Mouse (Mus musculus) embryonic facial prominence, embryonic 15.5 days (tissue): Measurements from ENCODE around the gene Pitpnc1. TPM values are rescaled to one million over a fixed set of nuclear protein-coding genes. Genes with fewer than 3 reads are reported as not detected.
"Not testable (repeated sequence)": the region's sequence is repeated elsewhere in the genome, so short reads cannot be mapped to it uniquely, and the experiment has no call there.

Source experiments
- ATAC-seq: fragments of 200-750 bp; cut with Nextera tagmentation; 2 replicates; pipeline ENCODE4 v1.8.0; 2017; ENCODE audit warnings: low read depth, moderate TSS enrichment; ENCODE audit not compliant: insufficient number of reproducible peaks, low FRiP score, low TSS enrichment
- H3K27ac ChIP-seq: fragments of 300-500 bp; sonication (generic); replicated peaks from 2 replicates; pipeline ENCODE4 v1.5.1; 2015; ENCODE audit warnings: mild to moderate bottlenecking, inconsistent platforms
- H3K27me3 ChIP-seq: fragments of 300-500 bp; sonication (generic); 2 replicates; pipeline ENCODE4 v1.6.1; 2015; ENCODE audit warnings: inconsistent platforms
- H3K36me3 ChIP-seq: fragments of 300-500 bp; sonication (generic); 2 replicates; pipeline ENCODE4 v1.6.1; 2015; ENCODE audit warnings: mild to moderate bottlenecking, inconsistent platforms
- H3K4me1 ChIP-seq: fragments of 300-500 bp; sonication (generic); 2 replicates; pipeline ENCODE4 v1.6.1; 2015; ENCODE audit warnings: inconsistent platforms
- H3K4me2 ChIP-seq: fragments of 300-500 bp; sonication (generic); replicated peaks from 2 replicates; pipeline ENCODE4 v1.6.1; 2015; ENCODE audit warnings: mild to moderate bottlenecking, inconsistent platforms
- H3K4me3 ChIP-seq: fragments of 300-500 bp; sonication (generic); replicated peaks from 2 replicates; pipeline ENCODE4 v1.5.1; 2015; ENCODE audit warnings: mild to moderate bottlenecking, inconsistent platforms
- H3K9ac ChIP-seq: fragments of 300-500 bp; sonication (generic); 2 replicates; pipeline ENCODE4 v1.6.1; 2015; ENCODE audit warnings: inconsistent platforms
- H3K9me3 ChIP-seq: fragments of 300-500 bp; sonication (generic); replicated peaks from 2 replicates; pipeline ENCODE4 v1.6.1; 2016; ENCODE audit warnings: inconsistent platforms
- WGBS: fragments of 180-500 bp; shearing (Covaris S2); methylation state at CpG from one replicate; pipeline ENCODE4 v1.1.7; 2015; 5-methylcytosine and 5-hydroxymethylcytosine counted together
- polyA plus RNA-seq: library from polyadenylated mRNA; unstranded; fragments of >200 nt; fragmentation: Nextera tagmentation; extraction: Ambion mirVana; gene quantifications from 2 replicates; pipeline ENCODE4 v1.2.1, GENCODE M21; 2015

The Pitpnc1 gene
- polyA plus RNA-seq: 20.6 and 22.0 TPM in 2 replicates

- peak; percentile 89 for ATAC-seq
- Histone ChIP-seq H3K9ac (peak within 1 kb of the TSS; percentile 83), H3K4me2 (peak within 1 kb of the TSS; percentile 86), H3K4me3 (peak within 1 kb of the TSS; percentile 83), H3K9me3 (no peaks in the 10 kb centered on the region), H3K27me3 (no peaks in the 10 kb centered on the region), H3K4me1 (peaks cover 26% of the 10 kb centered on the region), H3K27ac (peak within 1 kb of the TSS; percentile 98), H3K36me3 (no peaks in the 10 kb centered on the region)
- 0% methylated on average over 37 of the region's 37 CpGs for WGBS
Observed at GRCm38 (mm10) chr11:107470521-107471041, at the start of gene Pitpnc1. TSS of gene Pitpnc1 (minus strand) at chr11:107470699.

DNA sequence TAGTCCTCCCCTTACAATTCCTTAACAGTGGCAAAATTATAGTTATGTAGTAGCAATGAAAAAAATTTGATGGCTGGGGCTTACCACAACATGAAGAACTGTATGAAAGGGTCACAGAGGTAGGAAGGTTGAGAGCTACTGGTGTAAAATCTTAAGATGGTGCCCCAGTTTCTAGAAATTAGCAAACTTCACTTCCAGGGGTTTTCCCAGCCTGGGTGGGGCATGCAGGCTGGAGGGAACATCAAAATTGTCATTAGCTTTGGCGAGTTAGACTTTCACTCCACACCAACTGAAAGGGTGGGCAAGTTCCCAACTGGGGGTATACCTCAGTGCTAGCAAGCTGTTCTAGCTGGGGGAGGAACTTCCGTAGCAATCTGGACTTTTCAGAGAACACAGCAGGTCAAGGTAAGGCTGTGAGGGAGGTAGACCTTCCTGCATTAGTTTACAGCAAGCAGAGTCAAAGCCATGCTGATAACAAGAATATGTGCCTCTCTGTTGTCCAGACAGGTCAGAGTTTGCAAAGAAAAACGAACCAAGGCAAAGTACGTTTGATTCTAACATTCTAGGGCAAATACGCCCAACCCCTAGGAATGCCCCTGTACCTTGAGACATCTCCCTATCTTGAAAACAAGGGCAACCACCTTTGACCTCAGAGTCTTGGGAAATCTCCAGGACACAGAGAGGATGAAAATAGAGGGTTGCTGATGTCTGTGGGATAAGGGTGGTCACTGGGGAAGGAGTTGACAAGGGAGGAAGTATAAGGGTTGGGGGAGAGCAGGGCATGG is 48.3 kb upstream of the Pitpnc1 start:
- no peak for ATAC-seq
- Histone ChIP-seq H3K9ac (no peak overlapping the region), H3K36me3 (no peaks in the 10 kb centered on the region), H3K9me3 (no peaks in the 10 kb centered on the region), H3K4me2 (no peak overlapping the region), H3K27me3 (no peaks in the 10 kb centered on the region), H3K4me3 (no peak overlapping the region), H3K27ac (no peak overlapping the region), H3K4me1 (no peaks in the 10 kb centered on the region)
- WGBS: 77% methylated on average over 5 of the region's 5 CpGs

GRCm38 (mm10) chr11:107516387-107516786 is 45.9 kb upstream of the Pitpnc1 start:
- WGBS: 88% methylated on average over 2 of the region's 2 CpGs
- Histone ChIP-seq H3K4me2 (no peak overlapping the region), H3K4me1 (peaks cover 9% of the 10 kb centered on the region; the same call in 1 of the 2 replicates), H3K36me3 (no peaks in the 10 kb centered on the region), H3K27ac (no peak overlapping the region), H3K27me3 (no peaks in the 10 kb centered on the region), H3K9ac (no peak overlapping the region), H3K4me3 (no peak overlapping the region), H3K9me3 (no peaks in the 10 kb centered on the region)
- no peak for ATAC-seq

DNA sequence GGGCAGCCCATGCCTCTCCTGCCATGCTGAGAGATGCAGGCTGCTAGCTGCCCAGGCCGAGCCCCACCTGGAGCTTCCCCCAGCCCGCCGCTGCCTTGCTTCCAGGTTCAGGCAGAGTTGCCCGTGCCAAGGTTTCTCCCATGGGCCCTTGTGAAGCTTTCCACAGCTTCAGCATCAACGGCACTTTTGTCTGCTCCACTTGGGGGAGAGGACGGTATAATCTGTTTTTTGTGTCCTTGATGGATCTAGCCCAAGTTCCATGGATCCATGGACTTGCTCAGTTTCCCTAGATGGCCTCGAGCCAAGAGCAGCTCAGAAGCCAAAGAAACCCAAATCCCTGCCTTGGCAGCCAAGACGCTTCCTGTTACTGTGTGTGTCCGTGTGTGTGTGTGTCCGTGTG is 42.5 kb upstream of the Pitpnc1 start:
- Histone ChIP-seq H3K36me3 (no peaks in the 10 kb centered on the region), H3K27ac (peak overlapping the region; percentile 76), H3K9me3 (no peaks in the 10 kb centered on the region), H3K4me3 (no peak overlapping the region), H3K9ac (no peak overlapping the region), H3K27me3 (0 out of 2 replicates have a peak, but pooled peaks cover 4% of the 10 kb centered on the region), H3K4me2 (no peak overlapping the region; the same call in 1 of the 2 replicates), H3K4me1 (peaks cover 25% of the 10 kb centered on the region)
- WGBS: 36% methylated on average over 10 of the region's 10 CpGs
- ATAC-seq: no peak; the same call in 1 of the 2 replicates

- H3K4me3 ChIP-seq, H3K27ac ChIP-seq, H3K9ac ChIP-seq, H3K27me3 ChIP-seq, H3K9me3 ChIP-seq, H3K4me2 ChIP-seq, ATAC-seq, H3K36me3 ChIP-seq: not testable (repeated sequence)
- H3K4me1 ChIP-seq: peaks cover 25% of the 10 kb centered on the region
- WGBS: 48% methylated on average over 5 of the region's 5 CpGs
Observed at GRCm38 (mm10) chr11:107511954-107512353, 41.5 kb upstream of the Pitpnc1 start.

DNA sequence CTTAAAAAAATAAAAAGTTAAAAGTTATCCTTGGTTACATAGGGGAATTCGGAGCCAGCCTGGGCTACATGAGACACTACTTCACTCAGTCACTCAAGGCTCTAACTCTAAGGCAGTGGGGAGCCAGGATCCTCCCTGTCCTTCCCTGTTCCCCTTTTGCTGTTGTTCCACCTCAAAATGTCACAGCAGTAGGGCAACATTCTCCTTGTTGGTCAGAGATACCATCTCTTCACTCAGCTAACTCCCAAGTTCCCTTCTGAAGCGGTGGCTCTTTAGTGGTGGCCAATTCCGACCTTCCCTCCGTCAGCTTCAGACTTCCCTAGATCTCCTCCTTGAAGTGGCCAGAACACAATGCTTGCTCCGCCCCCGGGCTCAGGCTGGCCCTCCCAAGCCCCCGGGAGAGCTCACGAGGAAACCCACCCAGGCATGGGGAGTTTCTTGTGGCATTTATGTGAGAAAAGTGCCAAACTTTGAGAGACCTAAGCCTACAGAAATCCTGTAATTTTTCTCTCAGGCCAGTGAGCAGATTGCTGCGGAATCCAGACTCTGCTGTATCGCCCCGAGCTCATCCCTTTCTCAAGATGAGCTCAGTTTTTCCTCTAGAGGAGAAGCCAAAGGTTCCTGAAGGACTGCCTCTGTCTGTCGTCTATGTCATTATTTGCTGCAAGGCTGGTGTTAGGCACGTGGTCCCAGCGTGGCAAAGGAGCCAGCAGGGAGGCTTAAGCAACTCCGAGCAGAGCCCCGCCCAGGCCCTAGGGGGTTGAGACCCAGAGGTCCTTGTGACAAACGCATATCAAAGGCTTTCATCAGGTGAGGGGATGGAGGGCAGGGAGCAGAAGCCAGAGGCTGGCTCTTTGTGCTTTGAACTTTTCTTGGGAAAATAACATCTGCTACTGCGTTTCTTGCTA is 40.1 kb upstream of the Pitpnc1 start:
- H3K9me3 ChIP-seq: no peaks in the 10 kb centered on the region
- H3K4me3 ChIP-seq: peak overlapping the region; percentile 16; the same call in 1 of the 2 replicates
- H3K4me2 ChIP-seq: peak overlapping the region; percentile 35
- 0 out of 2 replicates have a peak overlapping the region, but pooled peaks have one; percentile 2 for H3K27ac ChIP-seq
- no peaks in the 10 kb centered on the region for H3K36me3 ChIP-seq
- 0 out of 2 replicates have a peak, but pooled peaks cover 4% of the 10 kb centered on the region for H3K27me3 ChIP-seq
- peaks cover 25% of the 10 kb centered on the region for H3K4me1 ChIP-seq
- H3K9ac ChIP-seq: no peak overlapping the region
- ATAC-seq: no peak
- WGBS: 4% methylated on average over 18 of the region's 18 CpGs

- Histone ChIP-seq H3K4me3 (no peak overlapping the region), H3K9ac (no peak overlapping the region), H3K27me3 (0 out of 2 replicates have a peak, but pooled peaks cover 4% of the 10 kb centered on the region), H3K4me2 (peak overlapping the region; percentile 35; the same call in 1 of the 2 replicates), H3K27ac (no peak overlapping the region), H3K4me1 (peaks cover 25% of the 10 kb centered on the region), H3K9me3 (no peaks in the 10 kb centered on the region), H3K36me3 (no peaks in the 10 kb centered on the region)
- peak; percentile 35; the same call in 1 of the 2 replicates for ATAC-seq
- 14% methylated on average over 11 of the region's 11 CpGs for WGBS
Observed at GRCm38 (mm10) chr11:107509631-107510338, 39.3 kb upstream of the Pitpnc1 start.

DNA sequence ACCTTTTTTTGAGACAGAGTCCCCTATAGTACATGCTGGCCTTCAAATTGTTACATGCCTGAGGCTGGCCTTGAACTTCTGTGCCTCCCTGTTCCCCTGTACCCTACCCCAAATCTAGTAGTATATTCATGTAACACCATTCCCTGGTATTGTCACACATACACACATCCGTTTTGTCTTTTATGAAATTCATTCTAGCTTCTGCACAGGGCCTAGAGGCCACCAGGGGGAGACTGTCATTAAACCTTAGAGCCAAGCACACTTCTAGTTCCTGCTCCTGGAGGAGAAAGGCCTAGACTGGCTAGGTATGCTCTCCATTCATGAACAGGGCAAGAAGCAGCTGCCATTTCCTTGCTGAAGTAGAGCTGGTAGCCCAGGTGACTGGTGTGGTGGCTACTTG is 35.8 kb upstream of the Pitpnc1 start:
- no peak for ATAC-seq
- H3K9ac ChIP-seq: no peak overlapping the region
- 50% methylated on average over 1 of the region's 1 CpGs for WGBS

GRCm38 (mm10) chr11:107504364-107504763 is 33.9 kb upstream of the Pitpnc1 start:
- peaks cover 19% of the 10 kb centered on the region for H3K36me3 ChIP-seq
- H3K27ac ChIP-seq, H3K9ac ChIP-seq, H3K27me3 ChIP-seq, ATAC-seq, H3K4me3 ChIP-seq, H3K4me2 ChIP-seq, H3K9me3 ChIP-seq, H3K4me1 ChIP-seq: not testable (repeated sequence)
- 88% methylated on average over 3 of the region's 4 CpGs for WGBS

More for the DNA sequence above, 35.8 kb upstream of the Pitpnc1 start:
- H3K27me3 ChIP-seq: 0 out of 2 replicates have a peak, but pooled peaks cover 4% of the 10 kb centered on the region
- H3K9me3 ChIP-seq: no peaks in the 10 kb centered on the region
- no peak overlapping the region for H3K27ac ChIP-seq
- H3K36me3 ChIP-seq: peaks cover 9% of the 10 kb centered on the region
- H3K4me3 ChIP-seq: no peak overlapping the region
- peaks cover 16% of the 10 kb centered on the region for H3K4me1 ChIP-seq
- H3K4me2 ChIP-seq: no peak overlapping the region

GRCm38 (mm10) chr11:107502801-107503200 is 32.3 kb upstream of the Pitpnc1 start:
- Histone ChIP-seq H3K4me2 (no peak overlapping the region), H3K4me1 (no peaks in the 10 kb centered on the region), H3K36me3 (peaks cover 31% of the 10 kb centered on the region), H3K27ac (no peak overlapping the region), H3K9me3 (no peaks in the 10 kb centered on the region), H3K9ac (no peak overlapping the region), H3K4me3 (no peak overlapping the region), H3K27me3 (no peaks in the 10 kb centered on the region)
- ATAC-seq: no peak
- WGBS: 85% methylated on average over 8 of the region's 8 CpGs
